Mouse (Mus musculus): Measurements from ENCODE around the gene Kntc1. TPM values are rescaled to one million over a fixed set of nuclear protein-coding genes. Genes with fewer than 3 reads are reported as not detected.

The Kntc1 gene
- polyA plus RNA-seq, 1 experiment from 2014 or later, result 4.9 TPM

- H3K27me3 ChIP-seq (ENCODE audit: control insufficient read depth, insufficient read depth, low read length), result no peaks in the 10 kb centered on the region
- H3K4me3 ChIP-seq (ENCODE audit: low read depth, low read length), result peak overlapping the region; percentile 27
- H3K9ac ChIP-seq (ENCODE audit: low read length), result peak overlapping the region; percentile 35; the same call in 1 of the 2 replicates
- no peaks in the 10 kb centered on the region for H3K9me3 ChIP-seq (ENCODE audit: control insufficient read depth, low read length)
- WGBS, result 50% methylated on average over 15 of the region's 15 CpGs
- ATAC-seq (ENCODE audit: low FRiP score, low TSS enrichment), result peak; percentile 65; the same call in 1 of the 2 replicates
- no peaks in the 10 kb centered on the region for H3K36me3 ChIP-seq (ENCODE audit: control insufficient read depth, insufficient read depth, low read length)
- H3K4me1 ChIP-seq (replicated peaks; ENCODE audit: control insufficient read depth, insufficient read depth), result no peaks in the 10 kb centered on the region; the same call in 1 of the 2 replicates
- peak overlapping the region; percentile 19; the same call in 1 of the 2 replicates for H3K27ac ChIP-seq (replicated peaks)
- peak; percentile 35 for DNase-seq (ENCODE audit: low spot score)
- no peak for TF ChIP-seq EP300 (optimal IDR thresholded peaks at IDR 0.05)
- TF ChIP-seq CTCF (IDR thresholded peaks at IDR 0.05; ENCODE audit: low read depth), result no peak
- H3K4me2 ChIP-seq (replicated peaks; ENCODE audit: low read depth), result peak overlapping the region; percentile 34
Observed at GRCm38 (mm10) chr5:123862374-123863350, 113.1 kb downstream of the Kntc1 start.

GRCm38 (mm10) chr5:123863934-123864333 is 114.4 kb downstream of the Kntc1 start:
- Histone ChIP-seq H3K27me3 (ENCODE audit: control insufficient read depth, insufficient read depth, low read length) (no peaks in the 10 kb centered on the region), H3K27ac (replicated peaks) (no peak overlapping the region), H3K9me3 (ENCODE audit: control insufficient read depth, low read length) (no peaks in the 10 kb centered on the region), H3K4me1 (replicated peaks; ENCODE audit: control insufficient read depth, insufficient read depth) (no peaks in the 10 kb centered on the region; the same call in 1 of the 2 replicates), H3K9ac (ENCODE audit: low read length) (peak overlapping the region; percentile 13; the same call in 1 of the 2 replicates), H3K4me3 (ENCODE audit: low read depth, low read length) (no peak overlapping the region), H3K36me3 (ENCODE audit: control insufficient read depth, insufficient read depth, low read length) (no peaks in the 10 kb centered on the region), H3K4me2 (replicated peaks; ENCODE audit: low read depth) (peak overlapping the region; percentile 34)
- TF ChIP-seq CTCF (IDR thresholded peaks at IDR 0.05; ENCODE audit: low read depth), result no peak
- TF ChIP-seq EP300 (optimal IDR thresholded peaks at IDR 0.05), result no peak
- WGBS, result 92% methylated on average over 14 of the region's 14 CpGs
- ATAC-seq (ENCODE audit: low FRiP score, low TSS enrichment), result no peak
- DNase-seq (ENCODE audit: low spot score), result no peak

GRCm38 (mm10) chr5:123865365-123865764 is 115.8 kb downstream of the Kntc1 start, which contains the start of gene Hcar2:
TSS of gene Hcar2 (minus strand) at chr5:123865499.
- H3K4me3 ChIP-seq (ENCODE audit: low read depth, low read length), result no peak within 1 kb of the TSS
- 46% methylated on average over 12 of the region's 12 CpGs for WGBS
- ATAC-seq (ENCODE audit: low FRiP score, low TSS enrichment) (0 out of 2 replicates have a peak, but pooled peaks have one; percentile 45), DNase-seq (ENCODE audit: low spot score) (no peak)
- peak within 1 kb of the TSS; percentile 34 for H3K4me2 ChIP-seq (replicated peaks; ENCODE audit: low read depth)
- TF ChIP-seq CTCF (IDR thresholded peaks at IDR 0.05; ENCODE audit: low read depth), result no peak
- TF ChIP-seq EP300 (optimal IDR thresholded peaks at IDR 0.05), result peak; percentile 67
- peak within 1 kb of the TSS; percentile 65 for H3K27ac ChIP-seq (replicated peaks)
- no peaks in the 10 kb centered on the region for H3K27me3 ChIP-seq (ENCODE audit: control insufficient read depth, insufficient read depth, low read length)
- H3K9ac ChIP-seq (ENCODE audit: low read length), result no peak within 1 kb of the TSS
- H3K4me1 ChIP-seq (replicated peaks; ENCODE audit: control insufficient read depth, insufficient read depth), result no peaks in the 10 kb centered on the region; the same call in 1 of the 2 replicates
- H3K9me3 ChIP-seq (ENCODE audit: control insufficient read depth, low read length), result no peaks in the 10 kb centered on the region
- no peaks in the 10 kb centered on the region for H3K36me3 ChIP-seq (ENCODE audit: control insufficient read depth, insufficient read depth, low read length)

- Histone ChIP-seq H3K4me2 (replicated peaks; ENCODE audit: low read depth) (no peak overlapping the region), H3K9ac (ENCODE audit: low read length) (no peak overlapping the region), H3K9me3 (ENCODE audit: control insufficient read depth, low read length) (no peaks in the 10 kb centered on the region), H3K27ac (replicated peaks) (no peak overlapping the region), H3K4me3 (ENCODE audit: low read depth, low read length) (no peak overlapping the region), H3K27me3 (ENCODE audit: control insufficient read depth, insufficient read depth, low read length) (no peaks in the 10 kb centered on the region), H3K4me1 (replicated peaks; ENCODE audit: control insufficient read depth, insufficient read depth) (no peaks in the 10 kb centered on the region; the same call in 1 of the 2 replicates), H3K36me3 (ENCODE audit: control insufficient read depth, insufficient read depth, low read length) (no peaks in the 10 kb centered on the region)
- WGBS, result 69% methylated on average over 4 of the region's 4 CpGs
- DNase-seq (ENCODE audit: low spot score), result no peak
- TF ChIP-seq EP300 (optimal IDR thresholded peaks at IDR 0.05) (no peak), CTCF (IDR thresholded peaks at IDR 0.05; ENCODE audit: low read depth) (no peak)
- ATAC-seq (ENCODE audit: low FRiP score, low TSS enrichment), result no peak
Observed at GRCm38 (mm10) chr5:123866457-123866856, 116.9 kb downstream of the Kntc1 start.

- Histone ChIP-seq H3K27ac (replicated peaks) (peak overlapping the region; percentile 78), H3K4me1 (replicated peaks; ENCODE audit: control insufficient read depth, insufficient read depth) (no peaks in the 10 kb centered on the region), H3K36me3 (ENCODE audit: control insufficient read depth, insufficient read depth, low read length) (no peaks in the 10 kb centered on the region), H3K9me3 (ENCODE audit: control insufficient read depth, low read length) (no peaks in the 10 kb centered on the region), H3K9ac (ENCODE audit: low read length) (no peak overlapping the region), H3K4me2 (replicated peaks; ENCODE audit: low read depth) (no peak overlapping the region), H3K4me3 (ENCODE audit: low read depth, low read length) (no peak overlapping the region), H3K27me3 (ENCODE audit: control insufficient read depth, insufficient read depth, low read length) (no peaks in the 10 kb centered on the region)
- ATAC-seq (ENCODE audit: low FRiP score, low TSS enrichment) (no peak), DNase-seq (ENCODE audit: low spot score) (no peak)
- 55% methylated on average over 4 of the region's 4 CpGs for WGBS
- no peak for TF ChIP-seq CTCF (IDR thresholded peaks at IDR 0.05; ENCODE audit: low read depth)
- peak; percentile 75 for TF ChIP-seq EP300 (optimal IDR thresholded peaks at IDR 0.05)
Observed at GRCm38 (mm10) chr5:123869615-123870014, 120.1 kb downstream of the Kntc1 start.

Other genes starting within 250 kb of the Kntc1 start
- 0.13 TPM in 2 replicates for gene B3gnt4, start 239.3 kb upstream of the Kntc1 start, polyA plus RNA-seq (2015; fragmentation: Nextera tagmentation; extraction: Ambion mirVana)
- 70.6 and 70.8 TPM in 2 replicates for gene Diablo, start 225.5 kb upstream of the Kntc1 start, polyA plus RNA-seq (2015; fragmentation: Nextera tagmentation; extraction: Ambion mirVana)
- gene Gm49027, start 224.2 kb upstream of the Kntc1 start, polyA plus RNA-seq (2015; fragmentation: Nextera tagmentation; extraction: Ambion mirVana), result 5.6 and 7.0 TPM in 2 replicates
- 12.1 and 14.6 TPM in 2 replicates for gene Vps33a, start 176.7 kb upstream of the Kntc1 start, polyA plus RNA-seq (2015; fragmentation: Nextera tagmentation; extraction: Ambion mirVana)
- gene Clip1, start 65.1 kb upstream of the Kntc1 start, polyA plus RNA-seq (2015; fragmentation: Nextera tagmentation; extraction: Ambion mirVana), result 36.1 and 41.4 TPM in 2 replicates
- gene Zcchc8, start 28.6 kb upstream of the Kntc1 start, polyA plus RNA-seq (2015; fragmentation: Nextera tagmentation; extraction: Ambion mirVana), result 26.1 and 27.3 TPM in 2 replicates
- gene Rsrc2, start 302 bp upstream of the Kntc1 start, polyA plus RNA-seq (2015; fragmentation: Nextera tagmentation; extraction: Ambion mirVana), result 59.5 and 67.8 TPM in 2 replicates
- 24.0 and 26.8 TPM in 2 replicates for gene Hcar2, start 115.8 kb downstream of the Kntc1 start, polyA plus RNA-seq (2015; fragmentation: Nextera tagmentation; extraction: Ambion mirVana)
- gene Hcar1, start 130.3 kb downstream of the Kntc1 start, polyA plus RNA-seq (2015; fragmentation: Nextera tagmentation; extraction: Ambion mirVana), result 4.9 and 6.0 TPM in 2 replicates
- 107 and 122 TPM in 2 replicates for gene Denr, start 157.5 kb downstream of the Kntc1 start, polyA plus RNA-seq (2015; fragmentation: Nextera tagmentation; extraction: Ambion mirVana)
- 0.56 and 0.91 TPM in 2 replicates for gene Gm43518, start 177.7 kb downstream of the Kntc1 start, polyA plus RNA-seq (2015; fragmentation: Nextera tagmentation; extraction: Ambion mirVana)
- gene Ccdc62, start 181.0 kb downstream of the Kntc1 start, polyA plus RNA-seq (2015; fragmentation: Nextera tagmentation; extraction: Ambion mirVana), result 5.4 TPM in 2 replicates
- 31.2 and 32.2 TPM in 2 replicates for gene Hip1r, start 223.9 kb downstream of the Kntc1 start, polyA plus RNA-seq (2015; fragmentation: Nextera tagmentation; extraction: Ambion mirVana)

Data from stomach, postnatal 0 days (tissue).